Mouse (Mus musculus): ENCODE data around the gene Hgf. TPM values are rescaled to one million over a fixed set of nuclear protein-coding genes. Genes with fewer than 3 reads are reported as not detected.

Hgf gene
- not detected for polyA plus RNA-seq (2015; fragmentation: Illumina TruSeq; extraction: RNeasy Lipid Tissue Mini Kit (QIAGEN cat#74804); ENCODE audit: insufficient read depth, low read depth, low replicate concordance)

GRCm38 (mm10) chr5:16553304-16554047 is at the start of gene Hgf:
Hgf (plus strand) TSS chr5:16553495.

Other genes starting within 250 kb of the Hgf start
- gene Gm28710, start 238.3 kb downstream of the Hgf start, polyA plus RNA-seq (2015; fragmentation: Illumina TruSeq; extraction: RNeasy Lipid Tissue Mini Kit (QIAGEN cat#74804); ENCODE audit: insufficient read depth, low read depth, low replicate concordance) = not detected

Measured in pancreas, adult 10 weeks (tissue).